Mouse (Mus musculus): ENCODE data around the gene Tbx6.

The Tbx6 gene

GRCm38 (mm10) chr7:126817595-126817994 is 36.3 kb downstream of the Tbx6 start:
- DNase-seq (ENCODE audit: inconsistent ontology term): no peak

- DNase-seq (ENCODE audit: inconsistent ontology term): no peak
Observed at GRCm38 (mm10) chr7:126818818-126819217, 37.5 kb downstream of the Tbx6 start.

GRCm38 (mm10) chr7:126821835-126822511 is 40.7 kb downstream of the Tbx6 start:
- DNase-seq (ENCODE audit: inconsistent ontology term): peak; percentile 58

GRCm38 (mm10) chr7:126822741-126823140 is 41.5 kb downstream of the Tbx6 start:
- no peak for DNase-seq (ENCODE audit: inconsistent ontology term)

- DNase-seq (ENCODE audit: inconsistent ontology term): no peak
Observed at GRCm38 (mm10) chr7:126823202-126823711, 42.0 kb downstream of the Tbx6 start.

- no peak for DNase-seq (ENCODE audit: inconsistent ontology term)
Observed at GRCm38 (mm10) chr7:126823940-126824339, 42.7 kb downstream of the Tbx6 start.

- DNase-seq (ENCODE audit: inconsistent ontology term): peak; percentile 31
Observed at GRCm38 (mm10) chr7:126825403-126825802, 44.1 kb downstream of the Tbx6 start.

- DNase-seq (ENCODE audit: inconsistent ontology term): no peak
Observed at GRCm38 (mm10) chr7:126825952-126826351, 44.7 kb downstream of the Tbx6 start.

GRCm38 (mm10) chr7:126831539-126831938 is 50.3 kb downstream of the Tbx6 start, which contains the start of gene 4930451I11Rik:
Gene 4930451I11Rik (minus strand): TSS chr7:126831639.
- DNase-seq (ENCODE audit: inconsistent ontology term): no peak

- DNase-seq (ENCODE audit: inconsistent ontology term): peak; percentile 68
Observed at GRCm38 (mm10) chr7:126832036-126832598, 50.8 kb downstream of the Tbx6 start.

GRCm38 (mm10) chr7:126833294-126833693 is 52.0 kb downstream of the Tbx6 start:
- no peak for DNase-seq (ENCODE audit: inconsistent ontology term)
